Mouse (Mus musculus) liver, embryonic 16.5 days (tissue): ENCODE measurements around the gene Ush1c. TPM values are rescaled to one million over a fixed set of nuclear protein-coding genes. Genes with fewer than 3 reads are reported as not detected.

Experiments used
- polyA plus RNA-seq: library from polyadenylated mRNA; unstranded; fragments of >200 nt; fragmentation: Nextera tagmentation; extraction: Ambion mirVana; gene quantifications from 2 replicates; pipeline ENCODE4 v1.2.1, GENCODE M21; 2015

The Ush1c gene
- polyA plus RNA-seq, 1 experiment from 2014 or later: 0.63 TPM

Other genes starting within 250 kb of the Ush1c start
- 16.9 and 19.2 TPM in 2 replicates for gene Abcc6, start 208.2 kb downstream of the Ush1c start, polyA plus RNA-seq
- 22.0 and 23.4 TPM in 2 replicates for gene Nomo1, start 204.8 kb downstream of the Ush1c start, polyA plus RNA-seq
- 0.06 TPM in 1 of 2 replicates, not detected in the other for gene Kcnj11, start 137.7 kb downstream of the Ush1c start, polyA plus RNA-seq
- gene Abcc8, start 58.5 kb downstream of the Ush1c start, polyA plus RNA-seq: 0.11 and 0.31 TPM in 2 replicates
- not detected in 2 replicates for gene Otog, start 2.5 kb upstream of the Ush1c start, polyA plus RNA-seq
- 0.29 and 0.76 TPM in 2 replicates for gene Myod1, start 138.0 kb upstream of the Ush1c start, polyA plus RNA-seq
- gene Kcnc1, start 158.0 kb upstream of the Ush1c start, polyA plus RNA-seq: 0.06 TPM in 1 of 2 replicates, not detected in the other